Mouse (Mus musculus) T-helper 1 cell (primary cell): ENCODE results near the gene Kcnj9.

Source experiments
- in situ Hi-C: fragments of 300-600 bp; cut with MboI, MseI; formaldehyde crosslinking; loops from one replicate; pipeline ENCODE4 v1.15.1; 2025; ENCODE audit warnings: high pct_unique_total_duplicates

The Kcnj9 gene

GRCm38 (mm10) chr1:172329131-172329530 is at the start of gene Kcnj9:
Kcnj9 (minus strand) TSS chr1:172329318.
- in situ Hi-C loops, result no loop called here

- in situ Hi-C loops, result no loop called here
These were observed 47.8 kb upstream of the Kcnj9 start for GRCm38 (mm10) chr1:172376758-172377458.

GRCm38 (mm10) chr1:172376198-172376667 is 47.1 kb upstream of the Kcnj9 start, which contains the start of gene Pigm:
Pigm (plus strand) TSS chr1:172376546.
- in situ Hi-C loops, result no loop called here

- in situ Hi-C loops, result no loop called here
These were observed 39.8 kb upstream of the Kcnj9 start for GRCm38 (mm10) chr1:172368768-172369418.

GRCm38 (mm10) chr1:172364684-172365083 is 35.6 kb upstream of the Kcnj9 start:
- in situ Hi-C loops, result no loop called here

- in situ Hi-C loops, result no loop called here
These were observed 29.2 kb upstream of the Kcnj9 start for GRCm38 (mm10) chr1:172358341-172358740.

- in situ Hi-C loops, result no loop called here
These were observed 28.4 kb upstream of the Kcnj9 start for GRCm38 (mm10) chr1:172357550-172357949.

- in situ Hi-C loops, result no loop called here
These were observed 26.2 kb upstream of the Kcnj9 start for GRCm38 (mm10) chr1:172355336-172355735.

- in situ Hi-C loops, result no loop called here
These were observed 23.3 kb upstream of the Kcnj9 start for GRCm38 (mm10) chr1:172352453-172352852.

GRCm38 (mm10) chr1:172352001-172352400 is 22.9 kb upstream of the Kcnj9 start:
- in situ Hi-C loops, result no loop called here

- in situ Hi-C loops, result no loop called here
These were observed 21.0 kb upstream of the Kcnj9 start for GRCm38 (mm10) chr1:172349916-172350812.

GRCm38 (mm10) chr1:172349504-172349903 is 20.4 kb upstream of the Kcnj9 start:
- in situ Hi-C loops, result no loop called here

- in situ Hi-C loops, result no loop called here
These were observed 18.3 kb upstream of the Kcnj9 start for GRCm38 (mm10) chr1:172347382-172347781.

- in situ Hi-C loops, result no loop called here
These were observed 17.6 kb upstream of the Kcnj9 start for GRCm38 (mm10) chr1:172346707-172347106.

- in situ Hi-C loops, result no loop called here
These were observed 15.7 kb upstream of the Kcnj9 start for GRCm38 (mm10) chr1:172344820-172345219.

GRCm38 (mm10) chr1:172343914-172344313 is 14.8 kb upstream of the Kcnj9 start:
- in situ Hi-C loops, result no loop called here

- in situ Hi-C loops, result no loop called here
These were observed 13.6 kb upstream of the Kcnj9 start for GRCm38 (mm10) chr1:172342729-172343128.

GRCm38 (mm10) chr1:172341386-172341785 is 12.3 kb upstream of the Kcnj9 start:
- in situ Hi-C loops, result no loop called here

GRCm38 (mm10) chr1:172340729-172341321 is 11.7 kb upstream of the Kcnj9 start, which contains the start of gene Kcnj10:
Kcnj10 (plus strand) TSS chr1:172341210.
- in situ Hi-C loops, result no loop called here

- in situ Hi-C loops, result no loop called here
These were observed 8.5 kb upstream of the Kcnj9 start for GRCm38 (mm10) chr1:172337411-172338185.

- in situ Hi-C loops, result no loop called here
These were observed 6.7 kb upstream of the Kcnj9 start for GRCm38 (mm10) chr1:172335804-172336203.
